Mouse (Mus musculus) left cerebral cortex, adult 2 months (tissue): ENCODE measurements around the gene Efna2. TPM values are rescaled to one million over a fixed set of nuclear protein-coding genes. Genes with fewer than 3 reads are reported as not detected.
A peak's percentile ranks its signal among the peaks of the same experiment; 100 is the strongest.

Experiments
- DNase-seq, 2 experiments: peaks; one replicate each; pipeline ENCODE4 v3.0.0; 2021 to 2022; ENCODE audit warnings: low spot score in 2 of 2, mixed read lengths in 1 of 2; ENCODE audit errors: extremely low spot score in 1 of 2
- H3K27ac ChIP-seq: fragments of 200-600 bp; 2 replicates; pipeline ENCODE4 v1.8.1; 2022
- H3K4me3 ChIP-seq: fragments of 200-600 bp; 2 replicates; pipeline ENCODE4 v1.8.1; 2022
- CTCF ChIP-seq: fragments of 200-600 bp; IDR thresholded peaks from 2 replicates; pipeline ENCODE4 v1.8.1; 2022; ENCODE audit warnings: antibody characterized with exemption, mild to moderate bottlenecking, moderate library complexity
- intact Hi-C: fragments of 180-260 bp; cut with DNase I; formaldehyde crosslinking; loops from one replicate; pipeline ENCODE4 v1.15.1; 2025
- total RNA-seq, 2 experiments: library from RNA; stranded (reverse); gene quantifications; 2 replicates each; pipeline ENCODE4 v1.2.3; 2021

The Efna2 gene
- total RNA-seq, 2 experiments from 2014 or later = 6.8 to 7.2 TPM

- no peak for DNase-seq
- TF ChIP-seq CTCF = no peak
- Histone ChIP-seq H3K4me3 (peak overlapping the region; percentile 68), H3K27ac (peak overlapping the region; percentile 99)
- intact Hi-C loops = loop anchor here (10.0 kb wide), 1 partner anchor 201 kb away; no protein-coding TSS in a partner anchor
These were observed 5.9 kb upstream of the Efna2 start for GRCm38 (mm10) chr10:80173358-80173757.

GRCm38 (mm10) chr10:80173955-80174640 lies 5.2 kb upstream of the Efna2 start:
- 0 out of 2 replicates have a peak overlapping the region, but pooled peaks have one; percentile 6 for H3K27ac ChIP-seq
- no peak for TF ChIP-seq CTCF
- no peak for DNase-seq
- H3K4me3 ChIP-seq = no peak overlapping the region
- intact Hi-C loops = loop anchor here (10.0 kb wide), 1 partner anchor 201 kb away; no protein-coding TSS in a partner anchor

- Histone ChIP-seq H3K27ac (0 out of 2 replicates have a peak overlapping the region, but pooled peaks have one; percentile 6), H3K4me3 (no peak overlapping the region)
- DNase-seq = no peak
- intact Hi-C loops = loop anchor here (1.0 to 10.0 kb wide), 2 partner anchors 71 to 200 kb away; no protein-coding TSS in a partner anchor
- peak; percentile 43 for TF ChIP-seq CTCF
These were observed 4.6 kb upstream of the Efna2 start for GRCm38 (mm10) chr10:80174705-80175104.

DNA sequence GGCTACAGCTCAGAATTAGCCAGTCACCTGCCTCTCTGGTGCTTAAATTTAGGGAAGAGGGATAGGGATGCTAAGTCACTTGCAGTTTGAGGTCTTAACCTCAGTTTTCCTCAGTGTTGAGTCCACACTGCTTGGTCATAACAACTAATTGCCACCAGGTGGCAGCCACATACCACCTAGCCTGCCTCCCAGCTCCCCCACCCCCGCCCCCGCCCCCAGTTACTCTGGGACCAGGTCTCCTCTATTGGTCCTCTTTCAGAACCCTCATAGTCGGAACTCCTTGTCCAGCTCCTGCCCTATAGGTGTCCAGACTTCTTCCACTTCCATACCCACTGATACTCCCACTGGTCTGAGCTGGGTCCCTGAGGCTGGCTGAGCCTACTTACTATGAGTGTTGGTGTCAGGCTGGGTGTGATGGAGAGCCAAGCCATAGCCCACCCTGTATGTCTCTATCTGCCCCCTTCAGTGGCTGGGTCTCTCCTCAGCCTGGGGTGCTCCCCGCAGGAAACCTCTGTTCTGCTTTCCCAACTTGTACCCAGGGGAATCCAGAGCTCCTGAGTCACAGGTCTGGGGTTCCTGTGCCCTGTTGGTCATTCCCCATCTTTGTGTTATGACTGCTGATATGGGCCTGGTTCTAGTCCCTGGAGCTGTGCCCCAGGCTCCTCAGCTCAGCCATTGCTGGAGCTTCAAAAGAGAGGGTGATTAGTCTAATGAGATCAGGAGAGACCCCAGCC lies 3.6 kb upstream of the Efna2 start:
- intact Hi-C loops = loop anchor here (1.0 to 10.0 kb wide), 2 partner anchors 70 to 199 kb away; no protein-coding TSS in a partner anchor
- peak; percentile 86 for TF ChIP-seq CTCF
- DNase-seq = peak in 1 of 2 experiments; percentile 49
- Histone ChIP-seq H3K4me3 (no peak overlapping the region), H3K27ac (no peak overlapping the region)

DNA sequence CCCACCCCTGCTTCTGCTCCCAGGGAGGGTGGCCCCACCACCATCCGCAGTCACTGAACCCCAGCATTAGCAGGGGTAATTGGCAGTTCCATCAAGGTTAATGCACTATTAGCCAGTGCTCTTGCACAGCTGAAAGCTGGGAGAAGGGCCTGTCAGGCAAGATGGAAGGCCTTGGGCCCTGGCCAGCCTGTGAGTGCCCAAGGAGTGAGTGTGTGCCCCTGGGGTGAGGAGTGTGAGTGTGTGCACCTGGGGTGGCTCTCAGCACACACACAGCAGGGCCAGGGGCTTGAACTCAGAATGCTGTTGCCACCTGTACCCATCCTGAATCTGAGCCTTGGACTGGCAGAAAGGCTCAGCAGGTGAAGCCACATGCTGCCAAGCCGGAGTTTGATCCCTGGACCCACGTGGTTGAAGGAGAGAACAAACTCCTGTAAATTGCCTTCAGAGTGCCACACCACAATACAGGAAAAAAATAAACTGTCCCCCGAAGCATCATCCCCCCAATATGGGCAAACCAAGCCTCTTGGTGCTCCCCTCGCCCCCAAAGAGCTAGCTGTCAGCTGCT lies 2.9 kb upstream of the Efna2 start:
- Histone ChIP-seq H3K4me3 (no peak overlapping the region), H3K27ac (no peak overlapping the region)
- intact Hi-C loops = loop anchor here (10.0 kb wide), 1 partner anchor 198 kb away; no protein-coding TSS in a partner anchor
- no peak for DNase-seq
- TF ChIP-seq CTCF = no peak

DNA sequence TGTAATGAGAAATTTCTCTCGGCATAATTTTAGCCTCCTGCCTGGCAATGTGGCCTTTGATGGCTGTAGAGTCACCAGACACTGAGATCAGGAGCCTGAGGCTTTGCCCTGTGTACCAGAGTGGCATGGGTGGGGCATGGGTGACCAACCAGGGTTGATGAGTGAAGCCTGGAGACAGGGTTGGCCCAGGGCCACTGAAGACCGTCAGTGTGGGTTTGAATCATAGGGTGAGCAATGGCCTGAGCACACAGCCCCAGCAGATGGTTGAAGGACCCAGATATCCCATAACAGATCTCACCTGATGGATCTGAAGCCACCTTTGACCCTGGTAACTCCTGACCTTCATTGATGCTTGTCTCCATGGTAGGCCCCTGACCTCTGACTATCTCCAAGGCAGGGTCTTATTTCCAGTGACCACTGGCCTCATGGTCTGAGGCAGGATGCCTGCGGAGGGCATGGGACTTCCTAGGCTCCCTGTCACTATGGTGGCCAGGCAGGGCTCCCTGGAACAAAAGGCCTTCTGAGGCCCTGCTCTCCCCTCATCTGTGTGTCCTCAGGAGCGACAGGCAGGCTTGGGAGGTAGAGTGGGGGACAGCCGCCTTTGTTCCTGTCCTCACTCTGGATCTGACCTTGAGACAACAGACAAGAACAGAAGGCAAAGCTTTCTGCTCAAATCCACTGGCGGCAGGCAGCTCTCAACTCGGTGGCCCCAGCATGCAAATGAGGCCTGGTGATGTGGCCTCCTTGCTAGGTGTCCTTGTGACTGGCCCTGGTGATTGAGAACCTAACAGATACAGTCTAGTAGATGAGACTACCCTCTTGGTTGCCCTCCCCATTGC lies 1.6 kb upstream of the Efna2 start:
- H3K27ac ChIP-seq = no peak overlapping the region
- no peak for DNase-seq
- no peak for TF ChIP-seq CTCF
- no peak overlapping the region for H3K4me3 ChIP-seq
- intact Hi-C loops = loop anchor here (10.0 kb wide), 1 partner anchor 197 kb away; no protein-coding TSS in a partner anchor

- no peak overlapping the region for H3K27ac ChIP-seq
- intact Hi-C loops = no loop called here
- TF ChIP-seq CTCF = no peak
- peak overlapping the region; percentile 68 for H3K4me3 ChIP-seq
- DNase-seq = no peak
These were observed 1.0 kb downstream of the Efna2 start for GRCm38 (mm10) chr10:80180288-80180687.

DNA sequence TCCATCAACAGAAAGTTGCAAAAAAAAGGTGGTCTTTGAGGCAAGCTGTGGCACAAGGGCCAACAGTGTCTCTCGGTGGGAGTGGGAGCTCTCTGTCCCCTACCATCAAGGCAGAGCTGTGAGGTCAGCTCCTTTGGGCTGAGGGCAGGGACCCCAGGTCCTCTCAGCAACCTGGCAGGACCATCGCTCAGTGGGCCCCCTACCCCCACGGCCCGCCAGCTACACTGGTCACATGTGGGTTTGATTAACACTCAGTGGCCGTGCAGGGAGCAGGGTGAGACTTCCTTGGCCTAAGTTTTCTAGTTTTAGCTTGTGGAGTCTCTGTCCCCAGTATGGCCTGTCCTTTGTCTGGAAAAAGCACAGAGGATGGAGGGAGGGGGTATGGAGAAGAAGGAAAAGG lies 1.5 kb downstream of the Efna2 start:
- H3K27ac ChIP-seq = no peak overlapping the region
- intact Hi-C loops = no loop called here
- peak overlapping the region; percentile 68; the same call in 1 of the 2 replicates for H3K4me3 ChIP-seq
- no peak for TF ChIP-seq CTCF
- DNase-seq = no peak

DNA sequence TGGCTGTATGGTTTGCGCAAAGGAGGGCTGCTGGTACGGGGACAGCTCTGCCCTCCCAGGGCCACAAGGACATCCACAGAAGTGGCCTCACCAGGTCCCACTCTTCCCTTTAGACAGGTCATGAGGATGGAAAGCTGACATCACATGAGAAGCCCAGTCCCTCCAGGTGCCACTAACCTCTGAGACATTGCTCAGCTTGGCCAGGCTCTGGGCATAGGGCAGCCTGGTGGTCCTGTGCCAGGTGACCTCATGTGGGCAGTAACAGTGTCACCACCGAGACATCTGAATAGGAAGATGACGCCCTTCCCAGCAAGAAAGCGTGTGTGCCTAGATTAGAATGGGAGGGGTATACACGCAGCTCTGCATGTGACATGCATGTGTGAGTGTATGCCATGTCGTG lies 3.3 kb downstream of the Efna2 start:
- no peak overlapping the region for H3K4me3 ChIP-seq
- intact Hi-C loops = no loop called here
- H3K27ac ChIP-seq = no peak overlapping the region
- TF ChIP-seq CTCF = no peak
- DNase-seq = no peak

DNA sequence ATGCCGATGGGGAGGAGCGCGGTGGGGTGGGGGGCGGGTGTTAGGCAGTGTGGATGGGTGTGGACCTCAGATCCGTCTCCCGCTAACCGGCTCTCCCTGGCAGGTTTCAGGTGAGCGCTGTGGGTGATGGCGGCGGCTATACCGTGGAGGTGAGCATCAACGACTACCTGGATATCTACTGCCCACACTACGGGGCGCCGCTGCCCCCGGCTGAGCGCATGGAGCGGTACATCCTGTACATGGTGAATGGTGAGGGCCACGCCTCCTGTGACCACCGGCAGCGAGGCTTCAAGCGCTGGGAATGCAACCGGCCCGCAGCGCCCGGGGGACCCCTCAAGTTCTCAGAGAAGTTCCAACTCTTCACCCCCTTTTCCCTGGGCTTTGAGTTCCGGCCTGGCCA lies 7.4 kb downstream of the Efna2 start:
- H3K27ac ChIP-seq = no peak overlapping the region
- intact Hi-C loops = no loop called here
- DNase-seq = no peak
- no peak overlapping the region for H3K4me3 ChIP-seq
- no peak for TF ChIP-seq CTCF

DNA sequence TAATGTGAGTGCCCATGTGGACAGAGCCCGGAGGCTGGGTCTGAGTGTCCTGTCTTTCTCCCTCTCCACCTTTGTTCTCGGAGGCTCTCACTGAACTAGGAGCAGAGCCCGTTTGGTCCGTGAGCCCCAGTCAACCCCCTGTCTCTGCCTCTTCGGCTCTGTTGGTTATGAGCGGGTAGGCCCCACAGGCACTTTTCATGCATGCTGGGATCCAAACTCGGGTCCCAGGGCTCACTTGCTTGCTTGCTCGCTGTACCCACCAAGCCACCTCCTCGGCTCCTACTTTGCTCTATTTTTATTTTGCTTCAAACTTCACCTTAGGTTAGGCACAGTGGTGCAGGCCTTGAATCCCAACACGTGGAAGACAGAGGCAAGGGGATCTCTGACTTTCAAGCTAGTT lies 8.5 kb downstream of the Efna2 start:
- no peak for DNase-seq
- intact Hi-C loops = no loop called here
- no peak for TF ChIP-seq CTCF
- no peak overlapping the region for H3K27ac ChIP-seq
- H3K4me3 ChIP-seq = no peak overlapping the region
